ENCODE assay signal across 15 mouse cellular contexts in the genomic region with DNA sequence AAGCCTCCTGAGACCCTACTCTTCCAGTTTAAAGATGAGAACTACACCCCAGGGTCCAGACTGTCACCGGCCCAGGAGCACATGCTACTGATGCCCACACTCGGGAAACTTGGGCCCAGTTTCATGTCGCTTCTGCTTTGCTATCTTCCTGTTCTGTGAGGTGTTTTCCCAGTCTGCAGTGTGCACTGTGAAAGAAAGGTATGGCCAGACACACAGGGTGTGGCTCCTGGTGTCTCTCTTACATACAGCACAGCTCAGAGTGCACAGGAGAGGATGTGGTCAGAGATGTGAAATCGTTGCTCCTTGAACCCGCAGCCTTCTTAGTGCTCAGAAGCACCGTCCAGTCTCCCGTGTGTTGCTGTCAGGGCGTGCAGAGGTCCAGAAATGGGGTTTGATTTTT. TPM values are rescaled to one million over a fixed set of nuclear protein-coding genes. Genes with fewer than 3 reads are reported as not detected.
DNase-seq lines count a peak whose midpoint lies in the region; ATAC-seq and TF ChIP-seq lines count a peak whose summit lies in the region.
"Had no signal": no experiment of that assay in that cellular context is flagged by ENCODE, and none has a peak within 500 bp of the region (broad histone marks: within the 10 kb centered on the region; RNA-seq: fewer than 3 reads in every experiment).

No protein-coding gene starts in this region.

- WGBS in lung, postnatal 0 days = 79% methylated on average over 8 of the region's 8 CpGs
- WGBS in lung, adult 2 months = 74% methylated on average over 8 of the region's 8 CpGs
- WGBS in hindbrain, embryonic 11.5 days = 91% methylated on average over 8 of the region's 8 CpGs

- no peaks in the 10 kb centered on the region for H3K36me3 ChIP-seq in lung, postnatal 0 days (ENCODE audit: insufficient read depth, low read length)
- H3K36me3 ChIP-seq in hindbrain, embryonic 11.5 days (ENCODE audit: control insufficient read depth, insufficient read depth, low read length) = no peaks in the 10 kb centered on the region
- H3K36me3 ChIP-seq: hindbrain, embryonic 10.5 days had no signal

- H3K4me2 ChIP-seq in lung, postnatal 0 days (replicated peaks; ENCODE audit: low read depth, low read length) = no peak overlapping the region
- H3K4me2 ChIP-seq in hindbrain, embryonic 11.5 days (replicated peaks; ENCODE audit: low read depth, low read length) = no peak overlapping the region

- no peak for TF ChIP-seq EP300 in lung, postnatal 0 days (IDR thresholded peaks at IDR 0.05)

- peak overlapping the region; percentile 84 for H3K27ac ChIP-seq in lung, postnatal 0 days (ENCODE audit: low read length)
- H3K27ac ChIP-seq in hindbrain, embryonic 11.5 days (ENCODE audit: low read depth, low read length) = no peak overlapping the region
- H3K27ac ChIP-seq: heart, adult 2 months; hindbrain, embryonic 10.5 days; macrophage had no signal

- ATAC-seq in lung, postnatal 0 days = peak; percentile 11; the same call in 1 of the 2 replicates
- ATAC-seq in hematopoietic stem cell, adult 5-6 weeks (replicated peaks in 1 of 2; ENCODE audit: insufficient read depth in 1 of 2, low FRiP score in 2 of 2, low TSS enrichment in 1 of 2, low read depth in 1 of 2, poor library complexity in 2 of 2, severe bottlenecking in 2 of 2) = peak; percentile 70 to 81
- ATAC-seq in neutrophil, adult 5-6 weeks (ENCODE audit: extremely low read depth, insufficient number of reproducible peaks, low FRiP score, poor library complexity, severe bottlenecking) = peak; percentile 84
- ATAC-seq in hindbrain, embryonic 11.5 days (ENCODE audit: low FRiP score) = no peak
- ATAC-seq: forebrain, postnatal 0 days had no signal

- no peaks in the 10 kb centered on the region for H3K9me3 ChIP-seq in lung, postnatal 0 days (ENCODE audit: low read length)
- no peaks in the 10 kb centered on the region for H3K9me3 ChIP-seq in hindbrain, embryonic 11.5 days (ENCODE audit: control insufficient read depth, low read length)

- TF ChIP-seq POLR2A in lung, adult 2 months (IDR thresholded peaks at IDR 0.05; ENCODE audit: borderline replicate concordance, extremely low read depth, low read depth, low read length) = no peak

- no peaks in the 10 kb centered on the region for H3K27me3 ChIP-seq in lung, postnatal 0 days (replicated peaks; ENCODE audit: insufficient read depth, low read length)
- no peaks in the 10 kb centered on the region for H3K27me3 ChIP-seq in hindbrain, embryonic 11.5 days (ENCODE audit: control insufficient read depth, insufficient read depth, low read length)

- no peak overlapping the region for H3K9ac ChIP-seq in lung, postnatal 0 days (replicated peaks; ENCODE audit: low read depth)
- H3K9ac ChIP-seq in hindbrain, embryonic 11.5 days (ENCODE audit: low read depth, low read length) = no peak overlapping the region
- H3K9ac ChIP-seq: forebrain, postnatal 0 days had no signal

- H3K4me1 ChIP-seq in lung, postnatal 0 days (ENCODE audit: insufficient read depth, low read depth, low read length) = 0 out of 2 replicates have a peak, but pooled peaks cover 4% of the 10 kb centered on the region
- 0 out of 2 replicates have a peak, but pooled peaks cover 2% of the 10 kb centered on the region for H3K4me1 ChIP-seq in lung, adult 2 months (ENCODE audit: control insufficient read depth, insufficient read depth, low read length)
- H3K4me1 ChIP-seq in hindbrain, embryonic 11.5 days (replicated peaks; ENCODE audit: control insufficient read depth, insufficient read depth, low read length) = no peaks in the 10 kb centered on the region
- H3K4me1 ChIP-seq: hindbrain, embryonic 10.5 days had no signal

- no peak for DNase-seq in lung, postnatal 0 days (ENCODE audit: low spot score)
- no peak for DNase-seq in lung, adult 2 months
- DNase-seq in thymus, postnatal 36 days = peak; percentile 36 to 49
- no peak for DNase-seq in hindbrain, embryonic 11.5 days (ENCODE audit: low spot score)
- DNase-seq in yolk sac, embryonic 10.5 days (ENCODE audit: low spot score) = no peak
- DNase-seq in right cerebral cortex, adult 18-20 months = no peak
- DNase-seq: cerebellum, adult 11 months; forebrain, postnatal 0 days; kidney, postnatal 14 days; right cerebral cortex, postnatal 4 days had no signal

- H3K4me3 ChIP-seq in lung, postnatal 0 days (ENCODE audit: low read depth, low read length) = no peak overlapping the region
- H3K4me3 ChIP-seq in lung, adult 2 months (replicated peaks; ENCODE audit: extremely low read depth, low read depth, low read length) = no peak overlapping the region
- H3K4me3 ChIP-seq in hindbrain, embryonic 11.5 days (ENCODE audit: low read depth, low read length) = no peak overlapping the region
- H3K4me3 ChIP-seq: heart, adult 2 months; hindbrain, embryonic 10.5 days had no signal

- TF ChIP-seq CTCF in lung, postnatal 0 days (IDR thresholded peaks at IDR 0.05) = no peak
- no peak for TF ChIP-seq CTCF in lung, adult 2 months (IDR thresholded peaks at IDR 0.05; ENCODE audit: insufficient read depth, low read length)

RNA-seq across cellular contexts. Expression of gene Degs1, which starts 28.0 kb away (rescaled TPM):
- polyA plus RNA-seq in lung, postnatal 0 days (2015; fragmentation: Nextera tagmentation; extraction: Ambion mirVana) = 194 and 219 TPM in 2 replicates
- 67.2 and 114 TPM in 2 replicates for polyA plus RNA-seq in lung, adult 2 months (2012; rRNA removed)
- total RNA-seq in hematopoietic stem cell, adult 5-6 weeks (2017) = 36.2 and 38.5 TPM in 2 replicates
- 54.7 and 55.2 TPM in 2 replicates for total RNA-seq in neutrophil, adult 5-6 weeks (2017)
- 78.8 and 79.6 TPM in 2 replicates for polyA plus RNA-seq in hindbrain, embryonic 11.5 days (2014; fragmentation: Nextera tagmentation; extraction: Ambion mirVana)

Comparison
In these comparisons a context has a peak if more than half of its experiments do, and no peak if none do; other contexts are left out.
1. DNase-seq: peak in thymus, postnatal 36 days (2 of 2); none in lung, postnatal 0 days (single experiment), lung, adult 2 months (single experiment), hindbrain, embryonic 11.5 days (single experiment), yolk sac, embryonic 10.5 days (single experiment) and right cerebral cortex, adult 18-20 months (single experiment).